Mouse (Mus musculus) stomach, postnatal 0 days (tissue): ENCODE results near the gene Mcoln2.

ENCODE experiments used
- CTCF ChIP-seq: IDR thresholded peaks from 2 replicates; pipeline ENCODE4 v1.5.1; 2016; ENCODE audit warnings: antibody characterized with exemption, low read depth, mild to moderate bottlenecking, moderate library complexity
- EP300 ChIP-seq: optimal IDR thresholded peaks from 2 replicates; pipeline ENCODE3; 2016; ENCODE audit warnings: antibody characterized with exemption

DNA sequence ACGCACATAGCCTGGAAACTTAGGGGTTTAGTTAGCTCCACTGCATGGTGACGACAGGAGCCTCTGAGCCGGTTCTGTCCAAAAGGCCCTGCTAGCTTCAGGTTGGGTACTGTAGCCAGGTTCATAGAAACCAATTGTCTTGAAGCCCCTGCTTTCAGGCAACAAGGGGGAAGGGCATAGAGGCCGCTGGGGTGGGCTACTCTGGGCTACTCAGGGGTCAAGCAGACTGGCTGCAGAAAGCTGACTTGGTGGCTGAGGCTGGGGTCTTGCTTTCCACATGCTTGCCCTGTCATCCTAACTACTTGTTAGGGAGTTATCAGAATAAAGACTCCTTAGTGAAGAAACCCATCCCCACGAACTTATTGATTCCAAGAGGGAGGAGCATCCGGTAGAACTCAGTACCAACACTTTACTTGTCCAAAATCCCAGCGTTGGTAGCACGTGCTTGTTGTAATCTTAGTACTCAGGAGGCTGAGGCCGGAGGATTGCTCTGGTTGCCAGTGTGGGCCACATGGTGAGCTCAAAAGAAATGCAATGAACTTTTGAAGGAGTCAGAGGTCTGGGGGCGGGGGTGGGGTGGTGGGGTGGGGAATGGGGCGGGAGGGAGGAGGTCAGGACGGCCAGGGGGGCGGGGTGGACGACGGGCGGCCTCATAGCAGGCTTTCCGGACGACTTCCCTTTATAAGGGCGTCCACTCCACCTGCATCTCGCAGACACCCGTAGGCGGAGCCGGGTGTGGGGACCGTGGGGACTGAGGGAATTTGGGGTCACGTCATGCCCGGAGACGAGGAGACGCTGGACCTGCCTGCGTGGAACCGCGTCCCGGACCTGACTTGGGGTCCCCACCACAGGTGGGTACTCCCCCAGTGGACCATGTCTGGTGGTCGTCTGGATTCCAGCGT is at the start of gene Mcoln2:
- TF ChIP-seq CTCF: no peak
- no peak for TF ChIP-seq EP300
